Mouse (Mus musculus) myocyte (in vitro differentiated cells): ENCODE measurements around the gene Hoxd9.

Experiments
- CEBPB ChIP-seq: IDR thresholded peaks from 2 replicates; pipeline ENCODE4 v1.6.1; 2011; ENCODE audit warnings: mild to moderate bottlenecking, moderate library complexity; ENCODE audit not compliant: poor library complexity, insufficient read depth, severe bottlenecking
- E2F4 ChIP-seq: IDR thresholded peaks from one replicate; pipeline ENCODE4 v1.6.1; 2011; ENCODE audit warnings: mild to moderate bottlenecking, control low read depth, moderate library complexity; ENCODE audit not compliant: insufficient read depth
- MAX ChIP-seq: IDR thresholded peaks from one replicate; pipeline ENCODE4 v1.6.1; 2011; ENCODE audit warnings: low read depth, mild to moderate bottlenecking, control low read depth
- MYOG ChIP-seq, 3 experiments: IDR thresholded peaks; one replicate each; pipeline ENCODE4 v1.6.1; 2011; ENCODE audit warnings: control low read depth in 2 of 3, low read depth in 2 of 3, mild to moderate bottlenecking in 2 of 3; ENCODE audit not compliant: insufficient read length in 2 of 3, control insufficient read depth in 1 of 3, insufficient read depth in 1 of 3
- POLR2A ChIP-seq: IDR thresholded peaks from one replicate; pipeline ENCODE4 v1.6.1; 2011; ENCODE audit warnings: low read depth, mild to moderate bottlenecking, control low read depth, moderate library complexity; ENCODE audit not compliant: insufficient read length
- POLR2AphosphoS2 ChIP-seq: IDR thresholded peaks from one replicate; pipeline ENCODE4 v1.6.1; 2011; ENCODE audit warnings: low read depth, control low read depth; ENCODE audit not compliant: insufficient read length
- REST ChIP-seq: IDR thresholded peaks from one replicate; pipeline ENCODE4 v1.6.1; 2011; ENCODE audit warnings: mild to moderate bottlenecking, control low read depth, moderate library complexity; ENCODE audit not compliant: insufficient read depth, insufficient read length
- TCF12 ChIP-seq: IDR thresholded peaks from one replicate; pipeline ENCODE4 v1.6.1; 2011; ENCODE audit warnings: mild to moderate bottlenecking, control low read depth; ENCODE audit not compliant: poor library complexity, insufficient read depth, severe bottlenecking
- TCF3 ChIP-seq: IDR thresholded peaks from one replicate; pipeline ENCODE4 v1.6.1; 2011; ENCODE audit warnings: low read depth, control low read depth; ENCODE audit not compliant: insufficient read length
- USF1 ChIP-seq: IDR thresholded peaks from one replicate; pipeline ENCODE4 v1.6.1; 2011; ENCODE audit warnings: low read depth, mild to moderate bottlenecking, control low read depth, moderate library complexity

DNA sequence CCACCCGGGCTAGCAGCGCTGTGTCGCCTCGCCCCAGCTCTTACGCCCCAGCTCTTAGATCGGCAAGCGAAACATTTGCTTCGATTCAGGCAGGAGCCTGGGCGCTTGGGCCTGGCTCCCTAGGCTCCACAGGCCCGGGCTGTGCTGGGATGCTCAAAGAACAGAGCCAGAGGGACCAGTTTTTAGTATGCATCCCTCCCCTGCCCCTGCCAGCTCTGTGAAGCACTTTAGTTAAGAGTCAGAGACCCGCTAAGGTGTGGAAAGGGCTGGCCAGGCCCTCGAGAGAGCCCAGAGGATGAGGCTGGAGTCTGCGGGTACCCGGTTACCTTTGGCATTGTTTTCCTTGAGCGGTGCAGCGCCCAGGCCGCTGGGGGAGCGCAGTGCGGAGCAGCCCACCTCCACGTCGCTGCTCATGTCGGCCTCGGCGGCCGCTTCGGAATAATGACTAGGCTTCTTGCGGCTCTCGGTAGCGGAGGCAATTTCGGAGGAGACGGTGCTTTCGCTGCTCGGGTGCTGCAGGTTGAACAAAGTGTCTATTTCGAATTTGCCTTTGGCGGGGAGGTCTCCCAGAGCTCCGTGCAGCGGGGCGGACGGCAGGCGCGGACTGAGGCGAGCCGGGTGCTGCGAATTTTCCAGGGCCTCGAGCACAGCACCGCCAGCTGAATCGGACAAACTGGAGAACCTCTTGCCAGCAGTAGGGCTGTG, 38.7 kb upstream of the Hoxd9 start:
- TF ChIP-seq POLR2A, result no peak
- TF ChIP-seq POLR2AphosphoS2, result no peak
- TF ChIP-seq TCF3, result no peak
- TF ChIP-seq TCF12, result no peak
- no peak for TF ChIP-seq MAX
- TF ChIP-seq MYOG (IDR thresholded peaks at IDR 0.05; ENCODE audit: control insufficient read depth in 1 of 3, insufficient read depth in 1 of 3, insufficient read length in 2 of 3, low read depth in 2 of 3), result no peak
- TF ChIP-seq E2F4, result no peak
- TF ChIP-seq USF1, result no peak
- TF ChIP-seq CEBPB, result no peak
- no peak for TF ChIP-seq REST
